Mouse (Mus musculus) CD4-positive, CD25-positive, alpha-beta regulatory T cell, adult 2 months (primary cell): Measurements from ENCODE around the gene Zkscan3.
"Not testable (repeated sequence)": the region's sequence is repeated elsewhere in the genome, so short reads cannot be mapped to it uniquely, and the experiment has no call there.

Experiments
- DNase-seq: peaks from one replicate; pipeline ENCODE4 v3.0.0-alpha.2; 2012; ENCODE audit warnings: low read depth, low spot score

Gene Zkscan3

GRCm38 (mm10) chr13:21397486-21397885, 5.1 kb downstream of the Zkscan3 start:
- no peak for DNase-seq

DNA sequence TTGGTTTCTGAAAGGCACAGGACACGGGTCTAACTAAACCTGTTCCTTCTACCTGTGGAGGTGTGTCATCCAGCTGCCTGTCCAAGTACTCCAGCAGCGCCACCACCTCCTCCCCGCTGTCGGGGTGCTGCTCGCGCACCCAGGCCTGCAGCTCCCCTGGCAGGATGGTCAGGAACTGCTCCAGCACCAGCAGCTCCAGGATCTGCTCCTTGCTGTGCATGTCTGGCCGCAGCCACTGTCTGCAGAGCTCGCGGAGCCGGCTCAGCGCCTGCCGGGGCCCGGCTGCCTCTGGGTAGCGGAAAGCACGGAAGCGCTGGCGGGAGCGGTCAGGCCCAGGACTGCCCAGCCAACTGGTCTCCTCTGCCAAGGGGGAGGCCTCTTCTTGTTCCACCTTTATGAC, 6.5 kb downstream of the Zkscan3 start:
- not testable (repeated sequence) for DNase-seq

DNA sequence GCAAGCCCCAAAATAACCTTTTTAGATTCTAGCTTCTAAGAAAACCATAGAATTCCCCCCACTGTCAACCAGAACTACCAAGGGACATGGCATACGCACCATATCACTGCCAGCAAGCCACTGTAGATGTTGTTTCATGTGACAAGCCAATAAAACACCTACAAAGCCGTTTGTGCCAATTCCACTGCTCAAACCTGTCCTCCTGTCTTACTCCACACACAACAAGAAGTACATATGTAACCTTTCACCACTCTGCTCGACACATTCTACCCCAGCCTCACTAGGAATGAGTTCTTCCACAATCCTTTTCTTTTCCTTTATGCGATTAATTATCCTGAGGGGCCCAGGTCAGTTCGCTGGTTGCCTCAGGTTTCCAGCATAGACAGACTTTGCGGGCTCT, 6.9 kb downstream of the Zkscan3 start:
- no peak for DNase-seq

DNA sequence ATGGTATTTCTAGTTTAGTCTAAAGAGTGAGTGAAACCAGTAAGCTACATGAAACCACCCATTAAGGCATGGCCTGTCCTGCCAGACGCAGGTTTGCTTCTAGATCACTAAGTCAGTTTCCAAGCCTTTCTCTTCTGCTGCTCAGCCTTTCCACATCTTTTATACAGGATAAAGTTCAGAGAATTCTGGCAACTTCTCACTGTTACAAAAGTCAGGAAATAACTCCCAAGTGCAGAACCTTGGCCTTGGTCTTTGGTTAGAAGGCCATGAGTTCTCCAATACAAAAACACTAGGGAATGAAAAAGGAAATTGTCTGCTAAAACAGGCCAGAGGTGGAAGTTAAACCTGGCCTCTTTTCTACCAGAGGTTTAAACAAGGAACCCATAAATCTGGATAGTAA, 7.3 kb downstream of the Zkscan3 start:
- no peak for DNase-seq

DNA sequence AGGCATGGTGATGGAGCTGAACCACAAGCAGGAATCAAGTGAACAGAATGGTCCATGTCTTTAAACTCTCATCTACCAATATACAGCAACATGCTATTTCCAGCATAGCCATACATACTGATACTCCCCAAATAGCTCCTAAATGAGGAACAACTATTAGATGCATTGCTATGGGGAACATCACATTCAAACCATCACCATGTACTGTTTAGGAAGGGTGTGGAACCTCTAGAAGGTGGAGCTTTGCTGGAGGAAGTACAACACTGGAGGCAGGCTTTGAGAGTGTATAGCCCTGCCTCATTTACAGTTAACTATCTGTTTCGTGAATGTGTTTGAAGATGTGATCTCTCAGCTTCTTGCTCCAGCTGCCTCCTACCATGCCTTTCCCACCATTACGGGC, 24.8 kb downstream of the Zkscan3 start:
- DNase-seq = no peak

DNA sequence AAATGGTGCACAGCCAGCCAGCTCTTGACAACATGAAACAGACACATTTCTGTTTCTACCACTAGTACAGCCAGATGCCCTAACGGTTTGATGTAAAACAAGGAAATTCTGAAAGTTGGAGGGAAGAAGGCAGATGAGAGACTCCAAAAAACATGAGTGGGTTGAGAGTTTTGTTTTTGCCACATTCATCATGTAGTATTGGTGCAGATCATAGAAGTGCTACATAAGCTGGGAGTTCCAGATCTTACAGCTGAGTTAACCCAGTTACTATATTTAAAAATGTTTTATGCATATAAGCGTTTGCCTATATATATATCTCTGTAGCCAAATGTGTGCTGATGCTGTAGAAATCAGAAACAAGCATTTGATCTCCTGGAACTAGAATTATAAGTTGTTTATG, 29.9 kb downstream of the Zkscan3 start:
- no peak for DNase-seq

- DNase-seq = peak; percentile 66
Observed at GRCm38 (mm10) chr13:21366635-21367034, 35.9 kb downstream of the Zkscan3 start.

DNA sequence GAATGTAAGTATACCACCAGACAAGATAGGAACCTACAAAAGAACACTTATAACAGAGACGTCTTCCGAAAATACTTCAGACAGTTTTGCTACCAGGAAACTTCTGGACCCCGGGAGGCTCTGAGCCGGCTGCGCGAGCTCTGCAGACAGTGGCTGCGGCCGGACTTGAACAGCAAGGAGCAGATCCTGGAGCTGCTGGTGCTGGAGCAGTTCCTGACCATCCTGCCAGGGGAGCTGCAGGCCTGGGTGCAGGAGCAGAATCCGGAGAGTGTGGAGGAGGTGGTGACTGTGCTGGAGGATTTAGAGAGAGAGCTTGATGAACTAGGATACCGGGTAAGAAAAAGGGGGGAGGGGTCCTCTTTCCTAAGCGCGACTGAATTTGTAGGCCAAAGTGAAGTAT, 38.8 kb downstream of the Zkscan3 start:
- no peak for DNase-seq

DNA sequence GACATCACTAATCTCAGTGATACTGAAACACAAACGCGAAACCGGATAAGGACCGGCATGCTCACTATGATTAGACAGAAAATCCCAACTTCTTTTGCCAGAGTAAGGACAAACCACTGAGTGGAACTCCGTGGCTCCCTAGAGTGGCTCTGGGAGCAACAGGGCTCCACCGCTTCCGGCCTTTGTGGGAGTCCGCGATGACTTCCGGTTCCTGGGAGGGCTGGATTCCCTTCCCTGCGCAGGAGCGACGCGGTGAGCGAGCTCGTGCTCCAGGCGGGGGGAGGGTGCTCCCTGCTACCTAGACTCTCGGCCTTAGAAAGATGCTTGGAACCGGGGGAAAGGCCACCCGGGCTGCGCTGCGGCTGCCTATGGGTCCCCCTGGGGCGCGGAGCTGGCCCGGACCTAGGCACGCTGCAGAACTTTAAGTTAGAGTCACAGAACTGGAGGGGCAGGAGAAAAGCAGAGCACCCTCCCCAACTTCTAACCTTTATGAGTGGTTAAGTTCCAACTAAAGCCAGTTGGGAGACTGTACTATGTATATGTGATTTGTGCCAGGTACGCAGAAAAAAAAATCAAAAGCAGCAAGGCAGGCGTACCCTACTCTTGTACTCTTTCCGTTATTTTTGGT, 39.8 kb downstream of the Zkscan3 start, which contains the start of gene Zscan12:
Gene Zscan12 (plus strand): TSS at position 200 of the 628 bp plus-strand sequence.
- DNase-seq = peak; percentile 82

DNA sequence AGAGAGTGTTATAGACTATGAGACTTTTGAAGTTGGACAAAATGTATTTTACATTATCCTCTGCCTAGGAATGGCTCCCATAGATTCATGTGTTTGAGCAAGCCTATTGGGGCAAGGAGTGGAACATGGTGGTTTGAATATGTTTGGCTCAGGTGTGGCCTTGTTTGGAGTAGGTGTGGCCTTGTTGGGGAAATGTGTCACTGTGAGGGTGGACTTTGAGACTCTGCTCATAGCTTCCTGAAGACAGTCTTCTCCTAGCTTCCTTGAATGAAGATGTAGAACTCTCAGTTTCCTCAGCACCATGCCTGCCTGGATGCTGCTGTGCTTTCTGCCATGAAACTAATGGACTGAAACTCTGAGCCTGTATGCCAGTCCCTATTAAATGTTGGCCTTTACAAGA, 52.0 kb downstream of the Zkscan3 start:
- DNase-seq = no peak

- no peak for DNase-seq
Observed at GRCm38 (mm10) chr13:21346610-21347009, 55.9 kb downstream of the Zkscan3 start, which contains the start of gene Olfr1367. TSS of gene Olfr1367 (plus strand) at chr13:21346910.
